Mouse (Mus musculus): ENCODE measurements around the gene Epm2a.

DNA sequence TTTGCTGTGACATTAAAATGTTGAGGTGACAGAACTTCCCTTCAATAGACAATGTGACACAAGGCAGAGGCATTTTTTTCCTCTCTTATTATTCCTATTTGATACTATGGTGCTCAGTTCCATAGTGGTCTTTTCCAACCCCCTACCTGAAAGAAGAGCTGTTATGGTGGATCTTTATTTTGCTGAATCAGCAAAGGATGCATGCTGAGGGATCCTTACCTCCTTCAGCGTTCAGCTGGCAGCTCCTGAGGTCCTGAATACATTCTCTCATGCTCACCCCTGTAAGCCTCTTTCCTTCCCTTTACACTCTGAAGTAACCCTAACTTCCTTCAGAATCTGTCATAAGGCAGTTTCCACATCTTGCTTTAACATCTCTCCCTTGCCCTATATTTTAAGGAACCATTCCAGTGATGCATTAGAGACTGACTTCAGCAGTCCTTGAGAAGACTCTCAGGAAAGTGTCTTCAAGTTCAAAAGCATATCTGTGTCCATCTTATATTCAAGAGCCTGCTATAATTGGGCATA is 23.7 kb upstream of the Epm2a start:
- no peak for TF ChIP-seq EP300 (IDR thresholded peaks at IDR 0.05; ENCODE audit: low read depth)
- TF ChIP-seq CTCF (IDR thresholded peaks at IDR 0.05; ENCODE audit: low read depth): no peak
